9 mouse cellular contexts compared by ENCODE assay signal in genomic region chr2:25694605-25695004, GRCm38 (mm10). TPM values are rescaled to one million over a fixed set of nuclear protein-coding genes. Genes with fewer than 3 reads are reported as not detected.
A peak's percentile ranks its signal among the peaks of the same experiment; 100 is the strongest.
DNase-seq lines count a peak whose midpoint lies in the region; ATAC-seq and TF ChIP-seq lines count a peak whose summit lies in the region.
"Had no signal": no experiment of that assay in that cellular context is flagged by ENCODE, and none has a peak within 500 bp of the region (broad histone marks: within the 10 kb centered on the region; RNA-seq: fewer than 3 reads in every experiment).

No protein-coding gene starts in this region.

- H3K9me3 ChIP-seq in forebrain, postnatal 0 days (ENCODE audit: low read length), result no peaks in the 10 kb centered on the region
- no peaks in the 10 kb centered on the region for H3K9me3 ChIP-seq in forebrain, embryonic 15.5 days
- no peaks in the 10 kb centered on the region for H3K9me3 ChIP-seq in ES-Bruce4 (replicated peaks; ENCODE audit: control insufficient read depth, insufficient read depth, low read length, poor library complexity, severe bottlenecking)
- H3K9me3 ChIP-seq: liver, embryonic 15.5 days had no signal

- H3K9ac ChIP-seq in forebrain, postnatal 0 days, result no peak overlapping the region
- no peak overlapping the region for H3K9ac ChIP-seq in forebrain, embryonic 15.5 days (replicated peaks)
- H3K9ac ChIP-seq in ES-Bruce4 (ENCODE audit: low read depth, poor library complexity, severe bottlenecking), result no peak overlapping the region
- H3K9ac ChIP-seq: liver, embryonic 15.5 days had no signal

- no peak overlapping the region for H3K4me2 ChIP-seq in forebrain, postnatal 0 days (ENCODE audit: low read depth)
- no peak overlapping the region for H3K4me2 ChIP-seq in forebrain, embryonic 15.5 days (replicated peaks)
- H3K4me2 ChIP-seq: liver, embryonic 15.5 days had no signal

- ATAC-seq in forebrain, postnatal 0 days, result no peak
- no peak for ATAC-seq in forebrain, embryonic 15.5 days (replicated peaks)

- no peak for TF ChIP-seq EP300 in ES-Bruce4 (IDR thresholded peaks at IDR 0.05; ENCODE audit: insufficient read depth, low read depth, low read length)

- H3K4me1 ChIP-seq in forebrain, postnatal 0 days (ENCODE audit: insufficient read depth), result no peaks in the 10 kb centered on the region
- no peaks in the 10 kb centered on the region for H3K4me1 ChIP-seq in forebrain, embryonic 15.5 days
- no peaks in the 10 kb centered on the region for H3K4me1 ChIP-seq in ES-Bruce4 (ENCODE audit: control insufficient read depth, insufficient read depth, low read length)
- H3K4me1 ChIP-seq: liver, embryonic 15.5 days had no signal

- peak; percentile 79 for TF ChIP-seq CTCF in forebrain, postnatal 0 days (IDR thresholded peaks at IDR 0.05; ENCODE audit: low read depth)
- TF ChIP-seq CTCF in ES-Bruce4 (IDR thresholded peaks at IDR 0.05; ENCODE audit: low read depth, low read length), result peak; percentile 46
- TF ChIP-seq CTCF in gastrocnemius, adult 2 months (IDR thresholded peaks at IDR 0.05), result peak; percentile 86

- DNase-seq in forebrain, postnatal 0 days, result peak; percentile 47
- DNase-seq in c-Kit-positive CD71-positive TER-119-negative erythroid progenitor cells, embryonic 14.5 days (ENCODE audit: low read depth), result peak; percentile 73
- DNase-seq in gastrocnemius, adult 2 months, result peak; percentile 74
- peak; percentile 42 to 86 for DNase-seq in kidney, postnatal 36 days
- DNase-seq in lung, postnatal 36 days, result peak; percentile 77
- DNase-seq in spleen, postnatal 10 days (ENCODE audit: low spot score in 2 of 2), result peak; percentile 46 to 76

- intact Hi-C loops in gastrocnemius, adult 2 months (cut with DNase I), result no loop called here

- H3K27me3 ChIP-seq in forebrain, postnatal 0 days (ENCODE audit: insufficient read depth, low read length), result no peaks in the 10 kb centered on the region
- no peaks in the 10 kb centered on the region for H3K27me3 ChIP-seq in forebrain, embryonic 15.5 days
- H3K27me3 ChIP-seq in ES-Bruce4 (ENCODE audit: control insufficient read depth, insufficient read depth, low read length, poor library complexity, severe bottlenecking), result no peaks in the 10 kb centered on the region
- H3K27me3 ChIP-seq: liver, embryonic 15.5 days had no signal

- H3K4me3 ChIP-seq in forebrain, postnatal 0 days (ENCODE audit: low read depth, low read length), result no peak overlapping the region
- H3K4me3 ChIP-seq in forebrain, embryonic 15.5 days, result no peak overlapping the region
- H3K4me3 ChIP-seq in ES-Bruce4 (ENCODE audit: low read depth, low read length), result no peak overlapping the region
- H3K4me3 ChIP-seq in gastrocnemius, adult 2 months, result no peak overlapping the region
- H3K4me3 ChIP-seq: liver, embryonic 15.5 days had no signal

- no peak for TF ChIP-seq POLR2A in ES-Bruce4 (IDR thresholded peaks at IDR 0.05; ENCODE audit: insufficient read depth, low read length)

- no peak overlapping the region for H3K27ac ChIP-seq in forebrain, postnatal 0 days (ENCODE audit: low read depth, low read length)
- no peak overlapping the region for H3K27ac ChIP-seq in forebrain, embryonic 15.5 days (replicated peaks)
- no peak overlapping the region for H3K27ac ChIP-seq in ES-Bruce4 (ENCODE audit: insufficient read depth, low read length)
- H3K27ac ChIP-seq in gastrocnemius, adult 2 months, result no peak overlapping the region
- H3K27ac ChIP-seq: liver, embryonic 15.5 days had no signal

- H3K36me3 ChIP-seq in forebrain, postnatal 0 days (ENCODE audit: insufficient read depth), result no peaks in the 10 kb centered on the region
- no peaks in the 10 kb centered on the region for H3K36me3 ChIP-seq in forebrain, embryonic 15.5 days
- no peaks in the 10 kb centered on the region for H3K36me3 ChIP-seq in ES-Bruce4 (ENCODE audit: control insufficient read depth, insufficient read depth, low read length, poor library complexity, severe bottlenecking)
- H3K36me3 ChIP-seq: liver, embryonic 15.5 days had no signal

RNA-seq across cellular contexts. Expression of gene Obp2a, which starts 5.2 kb away (rescaled TPM):
- not detected in 2 replicates for total RNA-seq in forebrain, postnatal 0 days (2014; rRNA removed)
- not detected in 2 replicates for polyA plus RNA-seq in forebrain, postnatal 0 days (2015; fragmentation: Nextera tagmentation; extraction: Ambion mirVana)
- polyA plus RNA-seq in forebrain, embryonic 15.5 days (2015; fragmentation: Nextera tagmentation; extraction: Ambion mirVana), result not detected in 2 replicates
- polyA plus RNA-seq in ES-Bruce4 (2011; ENCODE audit: insufficient read depth, insufficient read length, low read depth, missing spikeins), result not detected in 2 replicates
- not detected for total RNA-seq in gastrocnemius, adult 2 months (2021)
- polyA plus RNA-seq: liver, embryonic 15.5 days had no signal

RNA-seq across cellular contexts. Expression of gene Bmyc, which starts 11.9 kb away (rescaled TPM):
- 43.4 and 50.5 TPM in 2 replicates for total RNA-seq in forebrain, postnatal 0 days (2014; rRNA removed)
- polyA plus RNA-seq in forebrain, postnatal 0 days (2015; fragmentation: Nextera tagmentation; extraction: Ambion mirVana), result 194 and 195 TPM in 2 replicates
- polyA plus RNA-seq in forebrain, embryonic 15.5 days (2015; fragmentation: Nextera tagmentation; extraction: Ambion mirVana), result 115 TPM in 2 replicates
- polyA plus RNA-seq in ES-Bruce4 (2011; ENCODE audit: insufficient read depth, insufficient read length, low read depth, missing spikeins), result 10.5 and 17.0 TPM in 2 replicates
- 10 to 100 TPM; 11.4 to 13.1 TPM for total RNA-seq in gastrocnemius, adult 2 months (2021)

RNA-seq across cellular contexts. Expression of gene Lcn10, which starts 12.1 kb away (rescaled TPM):
- total RNA-seq in forebrain, postnatal 0 days (2014; rRNA removed), result not detected in 2 replicates
- not detected in 2 replicates for polyA plus RNA-seq in forebrain, postnatal 0 days (2015; fragmentation: Nextera tagmentation; extraction: Ambion mirVana)
- not detected in 2 replicates for polyA plus RNA-seq in forebrain, embryonic 15.5 days (2015; fragmentation: Nextera tagmentation; extraction: Ambion mirVana)
- not detected in 2 replicates for polyA plus RNA-seq in ES-Bruce4 (2011; ENCODE audit: insufficient read depth, insufficient read length, low read depth, missing spikeins)
- not detected for total RNA-seq in gastrocnemius, adult 2 months (2021)
- polyA plus RNA-seq: liver, embryonic 15.5 days had no signal

RNA-seq across cellular contexts. Expression of gene Lcn6, which starts 18.0 kb away (rescaled TPM):
- not detected in 2 replicates for total RNA-seq in forebrain, postnatal 0 days (2014; rRNA removed)
- not detected in 2 replicates for polyA plus RNA-seq in forebrain, postnatal 0 days (2015; fragmentation: Nextera tagmentation; extraction: Ambion mirVana)
- not detected in 2 replicates for polyA plus RNA-seq in forebrain, embryonic 15.5 days (2015; fragmentation: Nextera tagmentation; extraction: Ambion mirVana)
- polyA plus RNA-seq in ES-Bruce4 (2011; ENCODE audit: insufficient read depth, insufficient read length, low read depth, missing spikeins), result not detected in 2 replicates
- total RNA-seq in gastrocnemius, adult 2 months (2021), result not detected
- polyA plus RNA-seq: liver, embryonic 15.5 days had no signal

RNA-seq across cellular contexts. Expression of gene Lcn5, which starts 36.9 kb away (rescaled TPM):
- total RNA-seq in forebrain, postnatal 0 days (2014; rRNA removed), result not detected in 2 replicates
- polyA plus RNA-seq in forebrain, postnatal 0 days (2015; fragmentation: Nextera tagmentation; extraction: Ambion mirVana), result not detected in 2 replicates
- polyA plus RNA-seq in forebrain, embryonic 15.5 days (2015; fragmentation: Nextera tagmentation; extraction: Ambion mirVana), result not detected in 2 replicates
- polyA plus RNA-seq in ES-Bruce4 (2011; ENCODE audit: insufficient read depth, insufficient read length, low read depth, missing spikeins), result not detected in 2 replicates
- not detected for total RNA-seq in gastrocnemius, adult 2 months (2021)
- polyA plus RNA-seq: liver, embryonic 15.5 days had no signal
